Mouse (Mus musculus) lung, adult 2 months (tissue): ENCODE measurements at regions not wholly inside any gene's neighbourhood (a gene's known extent, or its start where the extent isn't known, plus 50 kb on each side); places are given as distances from the start of the nearest gene placed in this dataset.

Source experiments
- CTCF ChIP-seq: fragments of 200-500 bp; IDR thresholded peaks from 2 replicates; pipeline ENCODE4 v1.5.1; 2011; ENCODE audit warnings: mild to moderate bottlenecking, low read length, control low read depth; ENCODE audit not compliant: insufficient read depth
- POLR2A ChIP-seq: fragments of 200-500 bp; IDR thresholded peaks from 2 replicates; pipeline ENCODE4 v1.6.1; 2011; ENCODE audit warnings: low read depth, mild to moderate bottlenecking, control low read depth, low read length, borderline replicate concordance; ENCODE audit errors: extremely low read depth

- no peak for TF ChIP-seq POLR2A
- TF ChIP-seq CTCF: no peak
Observed at GRCm38 (mm10) chr15:24906957-24907356, 506.6 kb downstream of the Basp1 start.
